16 mouse cellular contexts compared by ENCODE assay signal in genomic region chr10:94356504-94357169, GRCm38 (mm10). TPM values are rescaled to one million over a fixed set of nuclear protein-coding genes. Genes with fewer than 3 reads are reported as not detected.
A peak's percentile ranks its signal among the peaks of the same experiment; 100 is the strongest.
DNase-seq lines count a peak whose midpoint lies in the region; ATAC-seq and TF ChIP-seq lines count a peak whose summit lies in the region.
"Had no signal": no experiment of that assay in that cellular context is flagged by ENCODE, and none has a peak within 500 bp of the region (broad histone marks: within the 10 kb centered on the region; RNA-seq: fewer than 3 reads in every experiment).

No protein-coding gene starts in this region.

- 74% methylated on average over 13 of the region's 13 CpGs for WGBS in lung, postnatal 0 days

- no peak overlapping the region for H3K4me2 ChIP-seq in lung, postnatal 0 days (replicated peaks; ENCODE audit: low read depth, low read length)
- H3K4me2 ChIP-seq: hindbrain, embryonic 14.5 days; neural tube, embryonic 13.5 days had no signal

- H3K27me3 ChIP-seq in lung, postnatal 0 days (replicated peaks; ENCODE audit: insufficient read depth, low read length) = no peaks in the 10 kb centered on the region
- H3K27me3 ChIP-seq in splenic B cell, adult 2 months (ENCODE audit: control insufficient read depth, insufficient read depth, low read length, poor library complexity, severe bottlenecking) = no peaks in the 10 kb centered on the region
- H3K27me3 ChIP-seq: neural tube, embryonic 13.5 days had no signal

- H3K36me3 ChIP-seq in lung, postnatal 0 days (ENCODE audit: insufficient read depth, low read length) = no peaks in the 10 kb centered on the region
- H3K36me3 ChIP-seq in splenic B cell, adult 2 months (ENCODE audit: control insufficient read depth, insufficient read depth, low read length, poor library complexity, severe bottlenecking) = no peaks in the 10 kb centered on the region
- H3K36me3 ChIP-seq: limb, embryonic 10.5 days; neural tube, embryonic 13.5 days had no signal

- no peak for TF ChIP-seq CTCF in lung, postnatal 0 days (IDR thresholded peaks at IDR 0.05)

- no peak overlapping the region for H3K27ac ChIP-seq in lung, postnatal 0 days (ENCODE audit: low read length)
- H3K27ac ChIP-seq: hindbrain, embryonic 14.5 days; limb, embryonic 10.5 days; neural tube, embryonic 13.5 days had no signal

- H3K9ac ChIP-seq in lung, postnatal 0 days (replicated peaks; ENCODE audit: low read depth) = no peak overlapping the region
- H3K9ac ChIP-seq: hindbrain, embryonic 14.5 days; neural tube, embryonic 13.5 days had no signal

- no peak for TF ChIP-seq EP300 in lung, postnatal 0 days (IDR thresholded peaks at IDR 0.05)

- ATAC-seq in lung, postnatal 0 days = no peak

- H3K9me3 ChIP-seq in lung, postnatal 0 days (ENCODE audit: low read length) = no peaks in the 10 kb centered on the region
- H3K9me3 ChIP-seq: limb, embryonic 10.5 days; neural tube, embryonic 13.5 days had no signal

- DNase-seq in gastrocnemius, adult 18-20 months (ENCODE audit: low spot score) = peak; percentile 16
- no peak for DNase-seq in gastrocnemius, postnatal 25 days
- peak; percentile 24 to 31 for DNase-seq in lung, adult 18-20 months
- no peak for DNase-seq in lung, postnatal 0 days (ENCODE audit: low spot score)
- DNase-seq in lung, postnatal 14 days = peak; percentile 23
- peak; percentile 63 for DNase-seq in splenic B cell, adult 2 months (ENCODE audit: low read depth, low spot score)
- no peak for DNase-seq in ovary, postnatal 36 days (ENCODE audit: low spot score)
- no peak for DNase-seq in MN1 (ENCODE audit: low spot score)
- DNase-seq: kidney, postnatal 10 days; thymus, postnatal 36 days had no signal

- no peak overlapping the region for H3K4me3 ChIP-seq in lung, postnatal 0 days (ENCODE audit: low read depth, low read length)
- H3K4me3 ChIP-seq: erythroblast, embryonic 14.5 days; limb, embryonic 10.5 days; neural tube, embryonic 13.5 days had no signal

- no peaks in the 10 kb centered on the region for H3K4me1 ChIP-seq in lung, postnatal 0 days (ENCODE audit: insufficient read depth, low read depth, low read length)
- H3K4me1 ChIP-seq: neural tube, embryonic 13.5 days had no signal

RNA-seq across cellular contexts. Expression of gene Tmcc3, which starts 44.9 kb away (rescaled TPM):
- 10 to 100 TPM; 19.8 to 21.4 TPM for total RNA-seq in gastrocnemius, adult 18-20 months (2021)
- 10 to 100 TPM; 18.3 to 18.8 TPM for total RNA-seq in gastrocnemius, postnatal 25 days (2021)
- polyA plus RNA-seq in lung, postnatal 0 days (2015; fragmentation: Nextera tagmentation; extraction: Ambion mirVana) = 14.0 and 14.3 TPM in 2 replicates

RNA-seq across cellular contexts. Expression of gene Gm4792, which starts 58.1 kb away (rescaled TPM):
- total RNA-seq in gastrocnemius, adult 18-20 months (2021) = under 1 TPM in 1 of 2 experiments, not detected in 1; 0.32 TPM
- total RNA-seq in gastrocnemius, postnatal 25 days (2021) = not detected
- polyA plus RNA-seq in lung, postnatal 0 days (2015; fragmentation: Nextera tagmentation; extraction: Ambion mirVana) = not detected in 2 replicates
- polyA plus RNA-seq: C2C12; cortical plate, adult 2 months; erythroblast, embryonic 14.5 days; limb, embryonic 10.5 days; neural tube, embryonic 13.5 days had no signal

Comparison
In these comparisons a context has a peak if more than half of its experiments do, and no peak if none do; other contexts are left out.
1. DNase-seq: peak in gastrocnemius, adult 18-20 months (single experiment), lung, adult 18-20 months (2 of 2), lung, postnatal 14 days (single experiment) and splenic B cell, adult 2 months (single experiment); none in gastrocnemius, postnatal 25 days (single experiment), lung, postnatal 0 days (single experiment), ovary, postnatal 36 days (single experiment) and MN1 (single experiment).